Mouse (Mus musculus): ENCODE results near the gene Gm12258. TPM values are rescaled to one million over a fixed set of nuclear protein-coding genes. Genes with fewer than 3 reads are reported as not detected.
"Not testable (repeated sequence)": the region's sequence is repeated elsewhere in the genome, so short reads cannot be mapped to it uniquely, and the experiment has no call there.

The Gm12258 gene
- polyA plus RNA-seq (2011; ENCODE audit: insufficient read length, low read depth, missing spikeins), result 5.4 and 6.8 TPM in 2 replicates

DNA sequence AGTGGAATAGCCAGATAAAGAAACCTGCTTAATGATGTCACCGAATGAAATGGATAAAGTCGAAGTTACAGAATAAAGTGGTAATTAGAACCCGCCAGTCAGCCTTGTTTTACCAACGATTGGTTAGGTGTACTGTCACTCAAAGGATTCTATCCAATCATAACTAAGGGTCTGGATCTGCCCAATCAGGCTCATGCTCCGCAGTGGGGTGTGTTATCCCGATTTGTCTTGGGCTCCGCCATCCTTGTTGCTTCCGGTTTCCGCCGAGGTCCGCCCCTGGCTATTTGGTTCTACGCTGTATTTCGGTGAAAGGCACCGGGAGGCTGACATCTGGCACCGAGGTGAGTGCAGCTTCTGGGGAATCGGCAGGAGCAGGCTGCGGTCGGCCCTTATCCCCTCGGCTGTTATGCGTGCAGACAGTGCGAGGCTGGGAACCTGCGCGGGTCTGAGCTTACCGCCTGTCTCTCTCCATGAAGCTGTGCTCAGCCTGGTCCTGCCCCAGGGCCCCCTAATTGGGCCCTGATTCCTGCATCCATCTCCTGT lies at the start of gene Gm12258:
TSS of gene Gm12258 (plus strand) at position 240 of the 543 bp plus-strand sequence.
- H3K4me1 ChIP-seq (ENCODE audit: control insufficient read depth, insufficient read depth, low read length), result peaks cover 5% of the 10 kb centered on the region
- H3K4me3 ChIP-seq (ENCODE audit: insufficient read depth, low read length), result peak within 1 kb of the TSS; percentile 93
- no peak within 1 kb of the TSS for H3K27ac ChIP-seq (ENCODE audit: insufficient read depth, low read length)
- TF ChIP-seq POLR2A (IDR thresholded peaks at IDR 0.05; ENCODE audit: low read depth, low read length) (peak; percentile 87), CTCF (IDR thresholded peaks at IDR 0.05; ENCODE audit: borderline replicate concordance, insufficient read depth, low read length) (no peak)

DNA sequence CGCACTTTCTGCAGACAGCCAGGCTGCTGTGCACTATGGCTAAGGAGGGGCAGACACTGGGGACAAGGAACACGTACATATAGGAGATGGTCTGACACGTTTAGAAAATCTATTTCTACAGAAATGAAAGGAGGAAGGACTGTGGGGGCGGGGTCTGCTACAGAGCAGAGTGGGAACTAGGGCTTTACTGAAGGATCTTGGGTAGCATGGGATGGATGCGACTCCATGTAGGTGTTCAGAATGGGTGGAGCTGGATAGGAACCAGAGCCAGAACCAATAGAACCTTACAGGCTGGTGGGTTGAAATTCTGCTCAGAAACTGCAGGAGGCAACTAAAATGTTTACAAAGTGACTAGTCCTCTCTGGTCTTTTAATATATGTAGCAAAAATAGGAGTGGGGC lies 47.2 kb upstream of the Gm12258 start:
- TF ChIP-seq POLR2A (IDR thresholded peaks at IDR 0.05; ENCODE audit: low read depth, low read length) (no peak), CTCF (IDR thresholded peaks at IDR 0.05; ENCODE audit: borderline replicate concordance, insufficient read depth, low read length) (no peak)
- no peaks in the 10 kb centered on the region for H3K4me1 ChIP-seq (ENCODE audit: control insufficient read depth, insufficient read depth, low read length)
- H3K27ac ChIP-seq (ENCODE audit: insufficient read depth, low read length), result no peak overlapping the region
- no peak overlapping the region for H3K4me3 ChIP-seq (ENCODE audit: insufficient read depth, low read length)

DNA sequence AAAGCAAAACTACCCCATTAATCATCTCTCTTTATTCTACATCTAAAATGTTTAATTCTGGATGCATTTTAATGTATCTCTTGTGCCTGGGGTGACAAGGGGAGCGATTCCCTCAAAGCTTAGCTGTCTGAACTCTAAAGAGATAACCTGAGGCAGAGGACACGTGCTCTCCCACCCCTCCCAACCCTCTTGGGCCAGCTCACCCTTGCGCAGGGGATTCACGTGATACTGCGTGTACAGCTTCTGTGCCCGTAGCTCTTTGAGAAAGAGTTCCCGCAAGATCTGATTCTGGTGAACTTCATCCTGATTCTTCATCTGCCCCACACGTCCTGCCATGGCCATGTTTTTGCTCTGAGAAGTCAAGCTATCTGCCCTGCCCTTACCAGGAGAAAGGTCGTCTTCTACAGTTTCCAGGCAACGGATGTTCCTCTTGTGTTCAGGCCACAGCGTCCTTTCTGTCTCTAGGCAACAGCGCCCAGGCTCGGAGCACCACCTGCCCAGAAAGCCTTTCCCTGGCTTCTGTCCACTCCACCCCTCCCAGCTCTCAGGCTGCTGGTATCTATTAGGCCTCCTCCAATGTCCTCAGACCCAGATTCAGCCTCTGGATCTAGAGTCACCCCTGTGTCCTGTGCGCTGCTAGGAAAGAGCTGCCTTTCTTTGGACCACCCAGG lies 45.3 kb upstream of the Gm12258 start, which contains the start of gene Fam183b:
TSS of gene Fam183b (minus strand) at position 403 of the 671 bp plus-strand sequence.
- Histone ChIP-seq H3K27ac (ENCODE audit: insufficient read depth, low read length) (no peak within 1 kb of the TSS), H3K4me1 (ENCODE audit: control insufficient read depth, insufficient read depth, low read length) (no peaks in the 10 kb centered on the region), H3K4me3 (ENCODE audit: insufficient read depth, low read length) (no peak within 1 kb of the TSS)
- no peak for TF ChIP-seq CTCF (IDR thresholded peaks at IDR 0.05; ENCODE audit: borderline replicate concordance, insufficient read depth, low read length)
- TF ChIP-seq POLR2A (IDR thresholded peaks at IDR 0.05; ENCODE audit: low read depth, low read length), result no peak

DNA sequence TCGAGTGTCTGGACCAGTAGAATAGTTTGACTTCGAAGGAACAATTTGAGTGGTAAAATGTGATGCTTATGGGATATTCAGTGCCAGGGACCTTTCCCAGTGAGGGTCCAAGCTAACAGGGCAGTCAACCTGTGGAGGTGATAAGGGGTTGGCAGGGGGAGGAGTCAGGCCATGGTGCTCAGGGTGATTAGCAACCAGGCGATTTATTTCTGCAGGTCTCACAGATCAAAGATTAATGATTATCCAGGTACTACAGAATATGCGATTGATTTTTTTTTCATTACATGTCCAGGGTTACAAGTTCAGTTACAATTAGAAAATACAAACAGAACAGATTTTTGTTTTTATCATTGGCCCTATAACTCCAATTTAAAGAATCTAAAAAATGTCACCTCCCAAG lies 43.1 kb upstream of the Gm12258 start:
- no peak for TF ChIP-seq POLR2A (IDR thresholded peaks at IDR 0.05; ENCODE audit: low read depth, low read length)
- no peak for TF ChIP-seq CTCF (IDR thresholded peaks at IDR 0.05; ENCODE audit: borderline replicate concordance, insufficient read depth, low read length)
- Histone ChIP-seq H3K4me3 (ENCODE audit: insufficient read depth, low read length) (no peak overlapping the region), H3K4me1 (ENCODE audit: control insufficient read depth, insufficient read depth, low read length) (no peaks in the 10 kb centered on the region), H3K27ac (ENCODE audit: insufficient read depth, low read length) (no peak overlapping the region)

DNA sequence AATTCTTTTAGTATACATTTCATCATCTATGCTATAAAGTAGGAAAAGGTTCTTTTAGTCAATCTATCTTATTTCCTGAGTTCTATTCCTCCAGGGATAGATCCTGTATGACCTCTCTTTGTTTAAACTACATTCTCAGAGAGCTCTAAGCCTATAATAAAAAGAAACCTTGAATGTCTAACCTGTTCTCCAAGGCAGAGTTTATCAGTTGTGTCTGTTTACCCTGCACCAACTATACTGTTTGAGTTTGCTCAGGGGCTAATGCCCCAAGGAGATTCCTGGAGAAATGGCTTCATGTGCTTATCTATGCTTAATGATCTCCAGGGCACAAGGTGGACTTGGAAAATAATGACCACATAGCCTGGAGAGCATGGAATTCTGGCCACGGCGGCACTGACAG lies 42.6 kb upstream of the Gm12258 start:
- TF ChIP-seq CTCF (IDR thresholded peaks at IDR 0.05; ENCODE audit: borderline replicate concordance, insufficient read depth, low read length) (no peak), POLR2A (IDR thresholded peaks at IDR 0.05; ENCODE audit: low read depth, low read length) (no peak)
- H3K27ac ChIP-seq (ENCODE audit: insufficient read depth, low read length), result no peak overlapping the region
- H3K4me3 ChIP-seq (ENCODE audit: insufficient read depth, low read length), result no peak overlapping the region
- H3K4me1 ChIP-seq (ENCODE audit: control insufficient read depth, insufficient read depth, low read length), result no peaks in the 10 kb centered on the region

DNA sequence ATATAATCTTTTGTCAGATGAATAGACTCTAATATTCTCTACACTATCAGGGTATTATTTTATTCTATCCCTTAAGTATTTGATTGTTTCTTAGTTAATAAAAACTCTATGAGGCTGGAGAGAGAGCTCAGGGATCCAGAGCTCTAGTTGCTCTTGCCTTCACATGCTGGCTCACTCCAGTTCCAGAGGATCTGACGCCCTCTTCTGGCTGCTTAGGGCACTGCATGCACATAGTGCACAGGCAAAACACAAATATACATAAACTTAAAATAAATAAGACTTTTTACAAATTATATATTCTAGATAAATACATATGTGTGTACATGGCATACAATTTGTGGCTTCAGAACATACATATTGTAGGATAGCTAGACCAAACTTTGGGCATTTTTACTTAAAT lies 35.0 kb upstream of the Gm12258 start:
- H3K27ac ChIP-seq (ENCODE audit: insufficient read depth, low read length), result no peak overlapping the region
- TF ChIP-seq CTCF (IDR thresholded peaks at IDR 0.05; ENCODE audit: borderline replicate concordance, insufficient read depth, low read length) (no peak), POLR2A (IDR thresholded peaks at IDR 0.05; ENCODE audit: low read depth, low read length) (no peak)
- H3K4me3 ChIP-seq (ENCODE audit: insufficient read depth, low read length), result no peak overlapping the region
- no peaks in the 10 kb centered on the region for H3K4me1 ChIP-seq (ENCODE audit: control insufficient read depth, insufficient read depth, low read length)

DNA sequence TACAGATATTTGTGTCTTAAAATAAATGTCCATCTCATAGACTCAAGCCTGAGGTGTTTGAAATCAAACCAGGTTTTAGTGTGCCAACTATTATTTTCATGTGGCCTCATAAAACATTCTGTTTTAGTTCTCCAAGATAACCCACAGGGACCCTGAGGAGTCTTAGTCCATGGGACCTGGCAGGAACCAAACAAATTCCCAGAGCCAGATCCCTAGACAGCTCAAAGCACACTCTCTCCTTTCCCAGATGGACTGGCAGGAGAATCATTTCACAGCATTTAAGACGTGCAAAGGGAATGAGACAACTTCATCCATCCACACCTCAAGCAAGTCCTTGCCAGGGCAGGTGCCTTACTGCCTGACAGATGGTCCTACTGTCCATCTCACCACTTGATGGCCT lies 32.3 kb upstream of the Gm12258 start, which contains the start of gene Olfr313:
TSS of gene Olfr313 (plus strand) at position 301 of the 400 bp plus-strand sequence.
- not testable (repeated sequence) for H3K4me3 ChIP-seq (ENCODE audit: insufficient read depth, low read length); H3K4me1 ChIP-seq (ENCODE audit: control insufficient read depth, insufficient read depth, low read length); H3K27ac ChIP-seq (ENCODE audit: insufficient read depth, low read length)

DNA sequence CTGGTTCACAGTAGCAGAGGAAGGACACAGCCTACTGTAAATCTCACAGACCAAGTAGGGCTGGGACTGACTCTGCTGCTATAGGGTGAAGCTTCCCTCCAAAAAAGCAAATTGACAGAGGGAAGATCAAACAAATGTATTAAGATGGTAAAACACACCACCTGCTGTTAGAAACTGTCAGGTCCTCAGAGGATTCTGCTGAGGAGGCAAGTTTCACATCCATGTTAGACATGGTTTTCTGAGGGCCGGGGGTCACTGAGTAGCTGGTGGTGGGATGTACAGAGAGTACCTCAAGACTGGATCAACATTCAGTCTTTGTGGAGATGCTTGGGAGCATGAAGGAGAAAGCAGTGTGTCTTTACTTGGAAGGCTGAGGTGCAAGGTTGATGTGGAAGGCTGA lies 31.3 kb upstream of the Gm12258 start:
- Histone ChIP-seq H3K4me3 (ENCODE audit: insufficient read depth, low read length) (no peak overlapping the region), H3K4me1 (ENCODE audit: control insufficient read depth, insufficient read depth, low read length) (no peaks in the 10 kb centered on the region), H3K27ac (ENCODE audit: insufficient read depth, low read length) (no peak overlapping the region)
- TF ChIP-seq CTCF (IDR thresholded peaks at IDR 0.05; ENCODE audit: borderline replicate concordance, insufficient read depth, low read length) (no peak), POLR2A (IDR thresholded peaks at IDR 0.05; ENCODE audit: low read depth, low read length) (no peak)

DNA sequence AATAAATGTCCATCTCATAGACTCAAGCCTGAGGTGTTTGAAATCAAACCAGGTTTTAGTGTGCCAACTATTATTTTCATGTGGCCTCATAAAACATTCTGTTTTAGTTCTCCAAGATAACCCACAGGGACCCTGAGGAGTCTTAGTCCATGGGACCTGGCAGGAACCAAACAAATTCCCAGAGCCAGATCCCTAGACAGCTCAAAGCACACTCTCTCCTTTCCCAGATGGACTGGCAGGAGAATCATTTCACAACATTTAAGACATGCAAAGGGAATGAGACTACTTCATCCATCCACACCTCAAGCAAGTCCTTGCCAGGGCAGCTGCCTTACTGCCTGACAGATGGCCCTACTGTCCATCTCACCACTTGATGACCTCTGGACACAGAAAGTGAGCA lies 18.0 kb upstream of the Gm12258 start, which contains the start of gene Olfr312:
TSS of gene Olfr312 (plus strand) at position 301 of the 400 bp plus-strand sequence.
- H3K4me1 ChIP-seq (ENCODE audit: control insufficient read depth, insufficient read depth, low read length); H3K27ac ChIP-seq (ENCODE audit: insufficient read depth, low read length); H3K4me3 ChIP-seq (ENCODE audit: insufficient read depth, low read length): not testable (repeated sequence)

DNA sequence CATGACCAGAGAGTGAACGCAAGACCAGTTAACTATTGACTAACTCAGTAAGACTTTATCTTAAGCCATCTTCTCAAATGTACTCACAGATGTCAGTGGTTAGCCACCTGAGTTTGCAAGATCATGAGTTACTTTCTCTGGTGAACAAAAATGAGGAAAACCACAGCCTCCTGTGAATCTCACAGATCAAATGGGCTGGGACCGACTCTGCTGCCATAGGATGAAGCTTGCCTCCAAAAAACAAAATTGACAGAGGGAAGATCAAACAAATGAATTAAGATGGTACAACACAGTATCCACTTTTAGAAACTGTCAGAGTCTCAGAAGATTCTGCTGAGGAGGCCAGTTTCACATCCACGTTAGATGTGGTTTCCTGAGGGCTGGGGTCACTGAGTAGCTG lies 17.2 kb upstream of the Gm12258 start:
- TF ChIP-seq POLR2A (IDR thresholded peaks at IDR 0.05; ENCODE audit: low read depth, low read length), result no peak
- no peak for TF ChIP-seq CTCF (IDR thresholded peaks at IDR 0.05; ENCODE audit: borderline replicate concordance, insufficient read depth, low read length)
- Histone ChIP-seq H3K4me1 (ENCODE audit: control insufficient read depth, insufficient read depth, low read length) (no peaks in the 10 kb centered on the region), H3K27ac (ENCODE audit: insufficient read depth, low read length) (no peak overlapping the region), H3K4me3 (ENCODE audit: insufficient read depth, low read length) (no peak overlapping the region)

DNA sequence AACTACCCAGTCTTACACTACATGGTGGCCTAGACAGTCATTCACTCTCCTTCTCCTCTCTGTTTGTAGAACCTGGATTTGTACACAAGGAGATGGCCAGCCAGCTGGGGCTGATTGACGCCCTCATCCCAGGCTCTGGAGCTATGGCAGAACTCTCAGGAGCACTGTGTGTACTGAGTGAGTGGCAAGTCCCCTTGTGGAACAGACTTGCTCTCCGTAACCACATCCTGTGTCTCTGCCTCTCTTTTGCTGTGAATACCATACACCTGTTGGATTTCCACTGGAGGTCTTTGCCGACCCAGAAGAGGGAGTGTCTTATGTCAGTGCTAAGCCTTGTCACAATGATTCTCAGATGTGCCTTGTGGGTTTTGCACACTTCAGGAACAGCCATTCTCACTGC lies 14.4 kb upstream of the Gm12258 start:
- not testable (repeated sequence) for H3K4me3 ChIP-seq (ENCODE audit: insufficient read depth, low read length); H3K27ac ChIP-seq (ENCODE audit: insufficient read depth, low read length); H3K4me1 ChIP-seq (ENCODE audit: control insufficient read depth, insufficient read depth, low read length)

DNA sequence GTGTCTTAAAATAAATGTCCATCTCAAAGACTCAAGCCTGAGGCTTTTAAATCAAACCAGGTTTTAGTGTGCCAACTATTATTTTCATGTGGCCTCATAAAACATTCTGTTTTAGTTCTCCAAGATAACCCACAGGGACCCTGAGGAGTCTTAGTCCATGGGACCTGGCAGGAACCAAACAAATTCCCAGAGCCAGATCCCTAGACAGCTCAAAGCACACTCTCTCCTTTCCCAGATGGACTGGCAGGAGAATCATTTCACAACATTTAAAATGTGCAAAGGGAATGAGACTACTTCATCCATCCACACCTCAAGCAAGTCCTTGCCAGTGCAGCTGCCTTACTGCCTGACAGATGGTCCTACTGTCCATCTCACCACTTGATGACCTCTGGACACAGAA lies 8.0 kb upstream of the Gm12258 start, which contains the start of gene Olfr311:
TSS of gene Olfr311 (plus strand) at position 301 of the 400 bp plus-strand sequence.
- H3K4me1 ChIP-seq (ENCODE audit: control insufficient read depth, insufficient read depth, low read length); H3K4me3 ChIP-seq (ENCODE audit: insufficient read depth, low read length); H3K27ac ChIP-seq (ENCODE audit: insufficient read depth, low read length): not testable (repeated sequence)

Measured in embryonic fibroblast, embryonic 13.5 days (primary cell).